Mouse (Mus musculus): ENCODE results near the gene Chchd3. TPM values are rescaled to one million over a fixed set of nuclear protein-coding genes. Genes with fewer than 3 reads are reported as not detected.

Chchd3 gene
- polyA plus RNA-seq, 1 experiment from 2014 or later, result 138 TPM

Other genes with a start within 250 kb of the Chchd3 start
- 56.6 and 57.7 TPM in 2 replicates for gene Exoc4, start 188.8 kb upstream of the Chchd3 start, polyA plus RNA-seq (2015; fragmentation: Nextera tagmentation; extraction: Ambion mirVana)